Mouse (Mus musculus): ENCODE results near the gene Gtf2ird2. TPM values are rescaled to one million over a fixed set of nuclear protein-coding genes. Genes with fewer than 3 reads are reported as not detected.

Gene Gtf2ird2
- polyA plus RNA-seq, 1 experiment, result 3.5 TPM

- H3K27ac ChIP-seq (ENCODE audit: insufficient read depth, low read depth, low read length), result no peak overlapping the region
- H3K4me1 ChIP-seq (ENCODE audit: control insufficient read depth, insufficient read depth, insufficient read length, low read length), result peaks cover 3% of the 10 kb centered on the region
- H3K36me3 ChIP-seq (ENCODE audit: control insufficient read depth, insufficient read depth, low read length), result peaks cover 49% of the 10 kb centered on the region
- H3K4me3 ChIP-seq (ENCODE audit: low read depth, low read length), result no peak overlapping the region
- H3K27me3 ChIP-seq (ENCODE audit: control insufficient read depth, insufficient read depth, low read length), result no peaks in the 10 kb centered on the region
- no peak for TF ChIP-seq CTCF (IDR thresholded peaks at IDR 0.05; ENCODE audit: extremely low read depth, insufficient read length, insufficient replicate concordance, low read depth, low read length)
- TF ChIP-seq POLR2A (IDR thresholded peaks at IDR 0.05; ENCODE audit: low read depth, low read length), result no peak
- WGBS, result 85% methylated on average over 11 of the region's 11 CpGs
These were observed 87.6 kb downstream of the Gtf2ird2 start for GRCm38 (mm10) chr5:134271421-134271820.

GRCm38 (mm10) chr5:134272761-134273160, 88.9 kb downstream of the Gtf2ird2 start:
- Histone ChIP-seq H3K36me3 (ENCODE audit: control insufficient read depth, insufficient read depth, low read length) (peaks cover 45% of the 10 kb centered on the region), H3K27me3 (ENCODE audit: control insufficient read depth, insufficient read depth, low read length) (no peaks in the 10 kb centered on the region), H3K27ac (ENCODE audit: insufficient read depth, low read depth, low read length) (no peak overlapping the region), H3K4me3 (ENCODE audit: low read depth, low read length) (no peak overlapping the region), H3K4me1 (ENCODE audit: control insufficient read depth, insufficient read depth, insufficient read length, low read length) (peaks cover 3% of the 10 kb centered on the region)
- WGBS, result 79% methylated on average over 11 of the region's 11 CpGs
- TF ChIP-seq CTCF (IDR thresholded peaks at IDR 0.05; ENCODE audit: extremely low read depth, insufficient read length, insufficient replicate concordance, low read depth, low read length) (no peak), POLR2A (IDR thresholded peaks at IDR 0.05; ENCODE audit: low read depth, low read length) (no peak)

GRCm38 (mm10) chr5:134273761-134274160, 89.9 kb downstream of the Gtf2ird2 start:
- TF ChIP-seq POLR2A (IDR thresholded peaks at IDR 0.05; ENCODE audit: low read depth, low read length) (no peak), CTCF (IDR thresholded peaks at IDR 0.05; ENCODE audit: extremely low read depth, insufficient read length, insufficient replicate concordance, low read depth, low read length) (no peak)
- Histone ChIP-seq H3K4me1 (ENCODE audit: control insufficient read depth, insufficient read depth, insufficient read length, low read length) (peaks cover 2% of the 10 kb centered on the region), H3K27me3 (ENCODE audit: control insufficient read depth, insufficient read depth, low read length) (no peaks in the 10 kb centered on the region), H3K27ac (ENCODE audit: insufficient read depth, low read depth, low read length) (no peak overlapping the region), H3K4me3 (ENCODE audit: low read depth, low read length) (no peak overlapping the region), H3K36me3 (ENCODE audit: control insufficient read depth, insufficient read depth, low read length) (peaks cover 50% of the 10 kb centered on the region)
- 82% methylated on average over 8 of the region's 8 CpGs for WGBS

Other genes starting within 250 kb of the Gtf2ird2 start
- gene Castor2, start 84.3 kb upstream of the Gtf2ird2 start, polyA plus RNA-seq (2012; rRNA removed), result 10.8 and 20.0 TPM in 2 replicates
- gene Rcc1l, start 7.2 kb upstream of the Gtf2ird2 start, polyA plus RNA-seq (2012; rRNA removed), result 6.2 and 10.3 TPM in 2 replicates
- gene Ncf1, start 45.6 kb downstream of the Gtf2ird2 start, polyA plus RNA-seq (2012; rRNA removed), result 14.3 and 18.9 TPM in 2 replicates
- gene Gtf2i, start 130.7 kb downstream of the Gtf2ird2 start, polyA plus RNA-seq (2012; rRNA removed), result 20.7 and 34.0 TPM in 2 replicates